Mouse (Mus musculus) CH12.LX (cell line): ENCODE results near the gene Zkscan3.

ENCODE experiments used
- BHLHE40 ChIP-seq: IDR thresholded peaks from 2 replicates; pipeline ENCODE4 v1.6.1; 2011; ENCODE audit warnings: mild to moderate bottlenecking, low read depth, low read length, improper control_type of control experiment
- CTCF ChIP-seq, 2 experiments: IDR thresholded peaks in 1 of 2; conservative IDR thresholded peaks in 1 of 2; 2 replicates each; pipeline ENCODE4 v1.5.1; 2011 to 2012; ENCODE audit warnings: low read depth in 2 of 2, low read length in 2 of 2, improper control_type of control experiment in 1 of 2, inconsistent platforms in 1 of 2, mild to moderate bottlenecking in 1 of 2, moderate library complexity in 1 of 2
- E2F4 ChIP-seq: IDR thresholded peaks from 2 replicates; pipeline ENCODE4 v1.6.1; 2011; ENCODE audit warnings: low read depth, low read length, improper control_type of control experiment; ENCODE audit not compliant: insufficient replicate concordance
- ELF1 ChIP-seq: IDR thresholded peaks from 2 replicates; pipeline ENCODE4 v1.6.1; 2014; ENCODE audit warnings: low read depth, mild to moderate bottlenecking, inconsistent platforms, low read length, improper control_type of control experiment
- EP300 ChIP-seq: IDR thresholded peaks from 2 replicates; pipeline ENCODE4 v1.6.1; 2011; ENCODE audit warnings: low read length, improper control_type of control experiment
- KAT2A ChIP-seq: IDR thresholded peaks from 2 replicates; pipeline ENCODE4 v1.6.1; 2012; ENCODE audit warnings: low read length, improper control_type of control experiment, inconsistent platforms; ENCODE audit not compliant: insufficient replicate concordance
- MAFK ChIP-seq: IDR thresholded peaks from 2 replicates; pipeline ENCODE4 v1.6.1; 2011; ENCODE audit warnings: low read length, improper control_type of control experiment; ENCODE audit not compliant: insufficient replicate concordance
- MAX ChIP-seq: IDR thresholded peaks from 2 replicates; pipeline ENCODE4 v1.6.1; 2011; ENCODE audit warnings: low read length, improper control_type of control experiment
- MYC ChIP-seq: IDR thresholded peaks from 2 replicates; pipeline ENCODE4 v1.6.1; 2011; ENCODE audit warnings: low read depth, mild to moderate bottlenecking, improper control_type of control experiment, low read length
- POLR2A ChIP-seq: IDR thresholded peaks from 2 replicates; pipeline ENCODE4 v1.6.1; 2011; ENCODE audit warnings: low read depth, mild to moderate bottlenecking, improper control_type of control experiment, low read length
- POLR2AphosphoS2 ChIP-seq: IDR thresholded peaks from 2 replicates; pipeline ENCODE4 v1.6.1; 2011; ENCODE audit warnings: low read depth, low read length, improper control_type of control experiment
- TBP ChIP-seq: conservative IDR thresholded peaks from 2 replicates; pipeline ENCODE4 v1.6.1; 2011; ENCODE audit warnings: low read depth, low read length, improper control_type of control experiment
- UBTF ChIP-seq: IDR thresholded peaks from 2 replicates; pipeline ENCODE4 v1.6.1; 2012; ENCODE audit warnings: low read depth, mild to moderate bottlenecking, inconsistent platforms, low read length, improper control_type of control experiment, moderate library complexity
- ZNF384 ChIP-seq: IDR thresholded peaks from 2 replicates; pipeline ENCODE4 v1.6.1; 2012; ENCODE audit warnings: low read depth, low read length, improper control_type of control experiment, inconsistent platforms

- no peak for TF ChIP-seq MAFK
- peak; percentile 49; the same call in 1 of the 2 replicates for TF ChIP-seq ZNF384
- peak in 1 of 2 experiments; percentile 46; a peak in 2 of 4 replicates for TF ChIP-seq CTCF (conservative IDR thresholded peaks at IDR 0.05 in 1 of 2, IDR thresholded peaks at IDR 0.05 in 1 of 2; ENCODE audit: low read depth in 2 of 2, low read length in 2 of 2)
- 0 out of 2 replicates have a peak, but pooled peaks have one; percentile 32 for TF ChIP-seq TBP
- TF ChIP-seq MYC, result no peak
- 0 out of 2 replicates have a peak, but pooled peaks have one; percentile 7 for TF ChIP-seq BHLHE40
- peak; percentile 34; the same call in 1 of the 2 replicates for TF ChIP-seq MAX
- no peak for TF ChIP-seq E2F4
- peak; percentile 67 for TF ChIP-seq POLR2A
- TF ChIP-seq ELF1, result peak; percentile 87
- no peak for TF ChIP-seq POLR2AphosphoS2
- no peak for TF ChIP-seq UBTF
- 0 out of 2 replicates have a peak, but pooled peaks have one; percentile 45 for TF ChIP-seq KAT2A
- TF ChIP-seq EP300, result no peak
Observed at GRCm38 (mm10) chr13:21440503-21441206, 38.1 kb upstream of the Zkscan3 start, which contains the start of gene Pgbd1.
